Mouse (Mus musculus): Measurements from ENCODE around the gene H2-M5. TPM values are rescaled to one million over a fixed set of nuclear protein-coding genes. Genes with fewer than 3 reads are reported as not detected.

Gene H2-M5
- polyA plus RNA-seq, 1 experiment from 2014 or later: 1.2 TPM

Other genes with a start within 250 kb of the H2-M5 start
- not detected in 2 replicates for gene H2-M10.5, start 216.6 kb downstream of the H2-M5 start, polyA plus RNA-seq (2016; fragmentation: Nextera tagmentation; extraction: Ambion mirVana)
- gene H2-M10.6, start 177.4 kb downstream of the H2-M5 start, polyA plus RNA-seq (2016; fragmentation: Nextera tagmentation; extraction: Ambion mirVana): not detected in 2 replicates
- gene Trim26, start 152.4 kb downstream of the H2-M5 start, polyA plus RNA-seq (2016; fragmentation: Nextera tagmentation; extraction: Ambion mirVana): 36.7 and 48.1 TPM in 2 replicates
- gene Trim15, start 122.3 kb downstream of the H2-M5 start, polyA plus RNA-seq (2016; fragmentation: Nextera tagmentation; extraction: Ambion mirVana): 0.18 and 0.30 TPM in 2 replicates
- gene Trim10, start 120.0 kb downstream of the H2-M5 start, polyA plus RNA-seq (2016; fragmentation: Nextera tagmentation; extraction: Ambion mirVana): 5.1 and 5.8 TPM in 2 replicates
- gene Trim40, start 99.4 kb downstream of the H2-M5 start, polyA plus RNA-seq (2016; fragmentation: Nextera tagmentation; extraction: Ambion mirVana): not detected in 2 replicates
- not detected in 2 replicates for gene Trim31, start 91.4 kb downstream of the H2-M5 start, polyA plus RNA-seq (2016; fragmentation: Nextera tagmentation; extraction: Ambion mirVana)
- gene Rnf39, start 46.6 kb downstream of the H2-M5 start, polyA plus RNA-seq (2016; fragmentation: Nextera tagmentation; extraction: Ambion mirVana): 0.13 and 0.45 TPM in 2 replicates
- 152 and 174 TPM in 2 replicates for gene Ppp1r11, start 37.8 kb downstream of the H2-M5 start, polyA plus RNA-seq (2016; fragmentation: Nextera tagmentation; extraction: Ambion mirVana)
- gene Znrd1, start 31.0 kb downstream of the H2-M5 start, polyA plus RNA-seq (2016; fragmentation: Nextera tagmentation; extraction: Ambion mirVana): 107 and 114 TPM in 2 replicates
- gene Znrd1as, start 30.9 kb downstream of the H2-M5 start, polyA plus RNA-seq (2016; fragmentation: Nextera tagmentation; extraction: Ambion mirVana): 8.9 and 9.5 TPM in 2 replicates
- gene 2410137M14Rik, start 8.3 kb downstream of the H2-M5 start, polyA plus RNA-seq (2016; fragmentation: Nextera tagmentation; extraction: Ambion mirVana): not detected in 2 replicates
- gene Zfp57, start 11.6 kb upstream of the H2-M5 start, polyA plus RNA-seq (2016; fragmentation: Nextera tagmentation; extraction: Ambion mirVana): 69.9 and 92.6 TPM in 2 replicates
- gene Mog, start 33.9 kb upstream of the H2-M5 start, polyA plus RNA-seq (2016; fragmentation: Nextera tagmentation; extraction: Ambion mirVana): 0.08 and 0.20 TPM in 2 replicates
- 6.6 and 9.0 TPM in 2 replicates for gene Gabbr1, start 56.4 kb upstream of the H2-M5 start, polyA plus RNA-seq (2016; fragmentation: Nextera tagmentation; extraction: Ambion mirVana)
- 0.06 TPM in 1 of 2 replicates, not detected in the other for gene Olfr90, start 99.0 kb upstream of the H2-M5 start, polyA plus RNA-seq (2016; fragmentation: Nextera tagmentation; extraction: Ambion mirVana)
- 0.05 TPM in 1 of 2 replicates, not detected in the other for gene Olfr91, start 108.7 kb upstream of the H2-M5 start, polyA plus RNA-seq (2016; fragmentation: Nextera tagmentation; extraction: Ambion mirVana)
- gene Olfr92, start 130.6 kb upstream of the H2-M5 start, polyA plus RNA-seq (2016; fragmentation: Nextera tagmentation; extraction: Ambion mirVana): not detected in 2 replicates
- not detected in 2 replicates for gene Olfr93, start 172.0 kb upstream of the H2-M5 start, polyA plus RNA-seq (2016; fragmentation: Nextera tagmentation; extraction: Ambion mirVana)
- gene Ubd, start 204.4 kb upstream of the H2-M5 start, polyA plus RNA-seq (2016; fragmentation: Nextera tagmentation; extraction: Ambion mirVana): not detected in 2 replicates
- gene Olfr94, start 211.5 kb upstream of the H2-M5 start, polyA plus RNA-seq (2016; fragmentation: Nextera tagmentation; extraction: Ambion mirVana): not detected in 2 replicates
- not detected in 2 replicates for gene Olfr95, start 223.6 kb upstream of the H2-M5 start, polyA plus RNA-seq (2016; fragmentation: Nextera tagmentation; extraction: Ambion mirVana)
- gene Olfr96, start 230.6 kb upstream of the H2-M5 start, polyA plus RNA-seq (2016; fragmentation: Nextera tagmentation; extraction: Ambion mirVana): not detected in 2 replicates
- not detected in 2 replicates for gene Olfr97, start 247.8 kb upstream of the H2-M5 start, polyA plus RNA-seq (2016; fragmentation: Nextera tagmentation; extraction: Ambion mirVana)

All from limb, embryonic 10.5 days (tissue).